Mouse (Mus musculus): ENCODE results near the gene Vmn1r19. TPM values are rescaled to one million over a fixed set of nuclear protein-coding genes. Genes with fewer than 3 reads are reported as not detected.
"Not testable (repeated sequence)": the region's sequence is repeated elsewhere in the genome, so short reads cannot be mapped to it uniquely, and the experiment has no call there.

Gene Vmn1r19
- polyA plus RNA-seq (2014; fragmentation: Nextera tagmentation; extraction: Ambion mirVana), result not detected in 2 replicates

- H3K27ac ChIP-seq (ENCODE audit: low read depth, low read length); H3K9me3 ChIP-seq (ENCODE audit: control insufficient read depth, low read length); H3K9ac ChIP-seq (ENCODE audit: low read depth, low read length); H3K4me1 ChIP-seq (ENCODE audit: control insufficient read depth, insufficient read depth, low read length); H3K27me3 ChIP-seq (ENCODE audit: control insufficient read depth, insufficient read depth, low read length); ATAC-seq (ENCODE audit: low FRiP score, low TSS enrichment); H3K4me3 ChIP-seq (ENCODE audit: low read length); H3K4me2 ChIP-seq (replicated peaks; ENCODE audit: low read depth, low read length); H3K36me3 ChIP-seq (ENCODE audit: control insufficient read depth, insufficient read depth, low read length): not testable (repeated sequence)
- WGBS, result 73% methylated on average over 3 of the region's 3 CpGs
Measured at GRCm38 (mm10) chr6:57403480-57403879, at the start of gene Vmn1r19. Gene Vmn1r19, plus strand, starts transcription at chr6:57403780.

DNA sequence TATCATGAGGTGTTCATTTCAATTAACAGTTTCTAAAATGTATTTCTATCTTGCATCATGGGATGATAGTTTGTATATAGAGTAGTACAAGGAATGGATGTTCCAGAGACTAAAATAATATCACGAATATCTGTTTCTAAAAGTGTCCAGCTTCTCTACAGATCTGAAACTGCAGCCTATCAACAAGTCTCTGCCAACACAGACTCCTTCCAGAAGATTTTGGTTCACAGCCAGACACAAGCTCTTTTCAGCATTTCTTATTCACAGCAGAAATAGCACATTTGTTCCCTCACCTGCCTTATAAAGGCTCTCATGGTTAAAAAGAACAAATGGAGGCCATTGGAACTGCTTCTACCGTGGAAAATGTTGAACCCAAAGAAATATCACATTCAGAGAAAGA, 46.7 kb upstream of the Vmn1r19 start:
- no peaks in the 10 kb centered on the region for H3K27me3 ChIP-seq (ENCODE audit: control insufficient read depth, insufficient read depth, low read length)
- no peaks in the 10 kb centered on the region for H3K4me1 ChIP-seq (ENCODE audit: control insufficient read depth, insufficient read depth, low read length)
- H3K36me3 ChIP-seq (ENCODE audit: control insufficient read depth, insufficient read depth, low read length), result no peaks in the 10 kb centered on the region
- H3K9me3 ChIP-seq (ENCODE audit: control insufficient read depth, low read length), result no peaks in the 10 kb centered on the region
- H3K4me2 ChIP-seq (replicated peaks; ENCODE audit: low read depth, low read length), result no peak overlapping the region
- H3K9ac ChIP-seq (ENCODE audit: low read depth, low read length), result no peak overlapping the region
- no peak overlapping the region for H3K27ac ChIP-seq (ENCODE audit: low read depth, low read length)
- no peak for ATAC-seq (ENCODE audit: low FRiP score, low TSS enrichment)
- H3K4me3 ChIP-seq (ENCODE audit: low read length), result no peak overlapping the region
- 74% methylated on average over 2 of the region's 2 CpGs for WGBS

GRCm38 (mm10) chr6:57363627-57364026, 40.0 kb upstream of the Vmn1r19 start, which contains the start of gene Vmn1r17:
Gene Vmn1r17, minus strand, starts transcription at chr6:57363727.
- Histone ChIP-seq H3K4me3 (ENCODE audit: low read length) (no peak within 1 kb of the TSS), H3K36me3 (ENCODE audit: control insufficient read depth, insufficient read depth, low read length) (no peaks in the 10 kb centered on the region), H3K9me3 (ENCODE audit: control insufficient read depth, low read length) (no peaks in the 10 kb centered on the region), H3K9ac (ENCODE audit: low read depth, low read length) (no peak within 1 kb of the TSS), H3K4me2 (replicated peaks; ENCODE audit: low read depth, low read length) (no peak within 1 kb of the TSS), H3K27ac (ENCODE audit: low read depth, low read length) (no peak within 1 kb of the TSS), H3K27me3 (ENCODE audit: control insufficient read depth, insufficient read depth, low read length) (no peaks in the 10 kb centered on the region), H3K4me1 (ENCODE audit: control insufficient read depth, insufficient read depth, low read length) (no peaks in the 10 kb centered on the region)
- ATAC-seq (ENCODE audit: low FRiP score, low TSS enrichment), result no peak
- WGBS, result 94% methylated on average over 1 of the region's 1 CpGs

- not testable (repeated sequence) for H3K4me1 ChIP-seq (ENCODE audit: control insufficient read depth, insufficient read depth, low read length); ATAC-seq (ENCODE audit: low FRiP score, low TSS enrichment); H3K4me3 ChIP-seq (ENCODE audit: low read length); H3K9me3 ChIP-seq (ENCODE audit: control insufficient read depth, low read length); H3K4me2 ChIP-seq (replicated peaks; ENCODE audit: low read depth, low read length); H3K27ac ChIP-seq (ENCODE audit: low read depth, low read length); H3K27me3 ChIP-seq (ENCODE audit: control insufficient read depth, insufficient read depth, low read length); H3K9ac ChIP-seq (ENCODE audit: low read depth, low read length); H3K36me3 ChIP-seq (ENCODE audit: control insufficient read depth, insufficient read depth, low read length)
- WGBS, result 87% methylated on average over 1 of the region's 1 CpGs
Measured at GRCm38 (mm10) chr6:57365866-57366265, 37.7 kb upstream of the Vmn1r19 start.

GRCm38 (mm10) chr6:57367496-57367895, 36.1 kb upstream of the Vmn1r19 start:
- Histone ChIP-seq H3K4me2 (replicated peaks; ENCODE audit: low read depth, low read length) (no peak overlapping the region), H3K9ac (ENCODE audit: low read depth, low read length) (no peak overlapping the region), H3K27ac (ENCODE audit: low read depth, low read length) (no peak overlapping the region), H3K36me3 (ENCODE audit: control insufficient read depth, insufficient read depth, low read length) (no peaks in the 10 kb centered on the region), H3K4me1 (ENCODE audit: control insufficient read depth, insufficient read depth, low read length) (no peaks in the 10 kb centered on the region), H3K9me3 (ENCODE audit: control insufficient read depth, low read length) (no peaks in the 10 kb centered on the region), H3K27me3 (ENCODE audit: control insufficient read depth, insufficient read depth, low read length) (no peaks in the 10 kb centered on the region), H3K4me3 (ENCODE audit: low read length) (no peak overlapping the region)
- WGBS, result 84% methylated on average over 1 of the region's 1 CpGs
- no peak for ATAC-seq (ENCODE audit: low FRiP score, low TSS enrichment)

GRCm38 (mm10) chr6:57395683-57396082, 7.9 kb upstream of the Vmn1r19 start, which contains the start of gene Vmn1r18:
Gene Vmn1r18, minus strand, starts transcription at chr6:57395783.
- Histone ChIP-seq H3K27ac (ENCODE audit: low read depth, low read length) (no peak within 1 kb of the TSS), H3K4me3 (ENCODE audit: low read length) (no peak within 1 kb of the TSS), H3K9ac (ENCODE audit: low read depth, low read length) (no peak within 1 kb of the TSS), H3K4me2 (replicated peaks; ENCODE audit: low read depth, low read length) (no peak within 1 kb of the TSS), H3K27me3 (ENCODE audit: control insufficient read depth, insufficient read depth, low read length) (no peaks in the 10 kb centered on the region), H3K4me1 (ENCODE audit: control insufficient read depth, insufficient read depth, low read length) (no peaks in the 10 kb centered on the region), H3K9me3 (ENCODE audit: control insufficient read depth, low read length) (no peaks in the 10 kb centered on the region), H3K36me3 (ENCODE audit: control insufficient read depth, insufficient read depth, low read length) (no peaks in the 10 kb centered on the region)
- ATAC-seq (ENCODE audit: low FRiP score, low TSS enrichment), result no peak

DNA sequence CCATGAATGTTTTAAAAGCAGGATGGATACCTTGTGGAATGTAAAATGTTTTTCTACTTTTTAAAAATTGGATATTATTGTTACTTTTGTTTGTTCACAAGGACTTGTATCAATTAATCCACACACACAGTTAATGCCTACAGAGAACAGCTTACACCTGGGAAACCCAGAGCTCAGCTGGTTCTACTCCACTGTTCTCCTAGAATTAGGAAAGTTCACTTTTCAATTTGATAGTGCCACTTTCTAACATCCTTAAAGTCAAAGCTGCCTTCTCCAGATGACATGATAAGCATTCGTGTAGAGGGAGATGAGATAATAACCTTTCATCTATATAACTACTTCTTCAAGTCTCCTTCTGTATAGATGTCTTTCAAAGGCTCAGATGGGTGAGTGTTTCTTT, 25.1 kb downstream of the Vmn1r19 start, which contains the start of gene Vmn1r20:
TSS of gene Vmn1r20 (plus strand) at position 301 of the 400 bp plus-strand sequence.
- ATAC-seq (ENCODE audit: low FRiP score, low TSS enrichment), result no peak
- Histone ChIP-seq H3K4me2 (replicated peaks; ENCODE audit: low read depth, low read length) (no peak within 1 kb of the TSS), H3K9me3 (ENCODE audit: control insufficient read depth, low read length) (no peaks in the 10 kb centered on the region), H3K4me1 (ENCODE audit: control insufficient read depth, insufficient read depth, low read length) (no peaks in the 10 kb centered on the region), H3K9ac (ENCODE audit: low read depth, low read length) (no peak within 1 kb of the TSS), H3K27ac (ENCODE audit: low read depth, low read length) (no peak within 1 kb of the TSS), H3K36me3 (ENCODE audit: control insufficient read depth, insufficient read depth, low read length) (no peaks in the 10 kb centered on the region), H3K4me3 (ENCODE audit: low read length) (no peak within 1 kb of the TSS), H3K27me3 (ENCODE audit: control insufficient read depth, insufficient read depth, low read length) (no peaks in the 10 kb centered on the region)
- 63% methylated on average over 1 of the region's 1 CpGs for WGBS

- Histone ChIP-seq H3K4me3 (ENCODE audit: low read length) (no peak overlapping the region), H3K9ac (ENCODE audit: low read depth, low read length) (no peak overlapping the region), H3K27ac (ENCODE audit: low read depth, low read length) (no peak overlapping the region), H3K36me3 (ENCODE audit: control insufficient read depth, insufficient read depth, low read length) (no peaks in the 10 kb centered on the region), H3K4me2 (replicated peaks; ENCODE audit: low read depth, low read length) (no peak overlapping the region), H3K4me1 (ENCODE audit: control insufficient read depth, insufficient read depth, low read length) (no peaks in the 10 kb centered on the region), H3K27me3 (ENCODE audit: control insufficient read depth, insufficient read depth, low read length) (no peaks in the 10 kb centered on the region), H3K9me3 (ENCODE audit: control insufficient read depth, low read length) (no peaks in the 10 kb centered on the region)
- no peak for ATAC-seq (ENCODE audit: low FRiP score, low TSS enrichment)
- whole genome bisulfite sequencing, result 81% methylated on average over 1 of the region's 1 CpGs
Measured at GRCm38 (mm10) chr6:57431196-57431595, 27.6 kb downstream of the Vmn1r19 start.
